Mouse (Mus musculus) thymus, adult 18-20 months (tissue): ENCODE data around the gene Gm49450.
"Not testable (repeated sequence)": the region's sequence is repeated elsewhere in the genome, so short reads cannot be mapped to it uniquely, and the experiment has no call there.

Experiments
- DNase-seq, 2 experiments: peaks; one replicate each; pipeline ENCODE4 v3.0.0; 2022; ENCODE audit warnings: mixed read lengths in 2 of 2

Gm49450 gene

DNA sequence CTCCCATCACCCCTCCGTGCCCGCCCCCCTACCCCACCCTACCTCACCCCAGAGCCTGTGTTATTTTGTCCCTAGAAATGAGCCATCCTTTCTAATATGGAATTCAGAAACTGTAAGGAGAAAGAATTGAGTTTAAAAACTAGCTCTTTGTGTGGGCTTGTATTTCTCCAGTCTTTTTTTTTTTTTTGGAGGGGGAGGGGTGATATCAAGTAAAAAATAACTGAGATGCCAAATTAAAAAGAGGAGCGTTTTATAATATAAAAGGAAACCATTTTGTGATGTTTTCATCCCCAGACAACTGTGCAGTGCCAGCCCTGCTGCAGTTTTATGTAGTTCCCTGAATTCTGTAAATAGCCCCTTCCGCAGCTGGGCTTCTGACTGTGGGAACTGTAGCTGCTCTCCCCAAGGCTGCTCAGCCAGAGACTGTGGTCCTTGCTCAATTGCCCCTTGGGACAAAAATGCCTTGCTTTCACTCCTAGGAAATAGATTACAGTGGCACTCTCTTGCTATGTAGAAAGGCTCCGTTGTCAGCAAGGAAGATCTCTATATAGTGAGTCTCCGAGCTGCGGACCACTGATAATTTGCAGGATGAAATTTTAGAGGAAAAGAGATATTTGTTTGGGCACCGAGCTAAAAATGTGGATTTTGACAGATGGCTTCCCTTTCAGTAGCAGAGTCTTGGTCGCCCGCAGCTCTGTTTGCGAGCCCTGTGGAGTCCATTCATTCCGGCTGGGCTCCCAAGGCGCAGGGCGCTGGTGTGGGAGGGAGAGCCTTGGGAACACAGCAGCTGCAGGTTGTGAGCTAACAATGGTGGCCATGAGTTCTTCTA lies 1.3 kb upstream of the Gm49450 start:
- DNase-seq, result no peak

DNA sequence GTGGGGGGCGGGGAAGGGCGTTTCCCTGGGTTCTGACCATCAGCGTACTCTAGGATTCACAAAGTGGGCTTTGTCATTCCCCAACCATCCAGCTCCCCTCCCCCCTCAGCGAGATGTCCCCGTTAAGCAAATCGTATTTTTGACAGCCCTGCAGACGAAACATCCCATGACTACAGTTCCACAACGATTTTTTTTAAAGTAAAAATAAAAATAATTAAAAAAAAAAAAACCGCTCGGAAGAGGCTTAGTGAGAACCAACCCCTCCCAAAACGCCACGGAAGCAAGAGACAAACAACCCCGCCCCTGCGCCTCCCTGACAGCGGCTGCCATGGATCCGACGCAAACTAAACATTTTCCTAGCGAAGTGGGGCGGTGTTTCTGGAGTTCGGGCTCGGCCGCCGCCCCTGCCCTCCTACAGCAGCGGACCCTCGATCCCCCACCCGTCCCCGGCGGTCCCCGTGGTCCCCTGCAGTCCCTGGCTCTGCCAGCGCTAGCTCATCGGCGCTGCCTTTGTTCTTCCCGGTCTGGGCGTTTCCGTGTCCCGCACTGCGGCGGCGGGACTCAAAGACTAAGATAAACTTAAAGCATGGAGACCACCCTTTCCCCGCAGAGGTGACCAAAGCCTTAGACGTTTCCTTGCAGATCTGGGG lies 475 bp downstream of the Gm49450 start:
- DNase-seq, result peak; percentile 74 to 83

DNA sequence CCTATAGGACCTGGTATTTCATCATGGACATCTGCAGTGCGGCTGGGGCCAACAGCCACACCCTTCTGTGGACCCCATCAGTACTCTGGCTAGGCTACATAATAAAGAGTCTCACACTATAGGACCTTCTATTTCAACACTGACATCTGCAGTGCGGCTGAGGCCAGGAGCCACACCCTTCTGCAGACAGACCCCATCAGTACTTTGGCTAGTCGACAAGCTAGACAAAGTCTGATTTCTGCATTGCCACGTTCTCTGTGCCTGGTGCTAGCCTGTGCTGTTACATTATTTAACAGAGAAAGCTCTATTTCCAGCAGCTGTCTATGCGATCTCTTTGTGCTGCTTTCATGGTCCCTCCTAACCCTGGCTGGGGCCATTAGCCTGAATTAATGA lies 1.3 kb downstream of the Gm49450 start:
- no peak for DNase-seq

DNA sequence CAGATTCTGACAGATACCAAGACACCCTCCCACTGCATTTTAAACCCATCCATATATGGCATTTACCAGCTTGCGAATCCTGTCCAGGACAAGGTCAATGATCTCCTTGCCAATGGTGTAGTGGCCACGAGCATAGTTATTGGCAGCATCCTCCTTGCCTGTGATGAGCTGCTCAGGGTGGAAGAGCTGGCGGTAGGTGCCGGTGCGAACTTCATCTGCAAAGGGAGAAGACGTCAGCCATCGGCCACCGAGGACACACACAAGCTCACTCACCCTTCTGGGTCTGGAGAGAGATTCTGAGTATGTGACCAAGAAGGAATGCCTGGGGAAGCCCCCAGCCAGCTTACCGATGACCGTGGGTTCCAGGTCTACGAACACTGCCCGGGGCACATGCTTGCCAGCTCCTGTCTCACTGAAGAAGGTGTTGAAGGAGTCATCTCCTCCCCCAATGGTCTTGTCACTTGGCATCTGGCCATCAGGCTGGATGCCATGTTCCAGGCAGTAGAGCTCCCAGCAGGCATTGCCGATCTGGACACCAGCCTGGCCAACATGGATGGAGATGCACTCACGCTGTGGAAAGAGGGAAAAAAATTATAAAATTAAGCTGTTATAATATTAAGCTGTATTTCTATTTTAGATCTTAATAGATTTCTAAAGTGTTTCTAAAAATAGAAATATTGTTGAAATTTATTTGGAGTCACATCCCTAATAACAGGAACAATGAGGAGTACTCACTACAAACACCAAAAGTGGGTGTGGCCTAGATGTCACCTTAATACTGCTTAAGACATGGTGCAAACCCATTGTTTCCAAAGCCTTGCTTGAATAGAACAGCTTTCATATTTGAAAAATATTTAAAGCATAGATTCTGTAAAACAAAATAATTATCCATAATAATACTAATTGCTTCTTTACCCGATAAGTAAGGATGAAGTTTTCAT lies 2.0 kb downstream of the Gm49450 start:
- DNase-seq, result not testable (repeated sequence)

DNA sequence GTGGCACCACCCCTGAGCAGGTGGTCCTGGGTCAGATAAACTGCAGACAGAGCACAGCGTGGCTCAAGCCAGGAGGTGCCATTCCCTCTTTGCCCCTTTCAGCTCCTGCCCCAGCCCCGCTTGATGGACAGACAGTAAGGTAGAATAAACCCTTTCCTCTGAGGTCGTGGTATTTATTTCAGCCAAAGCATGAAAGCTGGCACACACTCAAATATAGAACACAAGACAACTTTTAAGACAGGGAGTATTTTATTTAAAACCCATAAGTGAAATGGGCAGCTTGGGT lies 3.8 kb downstream of the Gm49450 start:
- no peak for DNase-seq

DNA sequence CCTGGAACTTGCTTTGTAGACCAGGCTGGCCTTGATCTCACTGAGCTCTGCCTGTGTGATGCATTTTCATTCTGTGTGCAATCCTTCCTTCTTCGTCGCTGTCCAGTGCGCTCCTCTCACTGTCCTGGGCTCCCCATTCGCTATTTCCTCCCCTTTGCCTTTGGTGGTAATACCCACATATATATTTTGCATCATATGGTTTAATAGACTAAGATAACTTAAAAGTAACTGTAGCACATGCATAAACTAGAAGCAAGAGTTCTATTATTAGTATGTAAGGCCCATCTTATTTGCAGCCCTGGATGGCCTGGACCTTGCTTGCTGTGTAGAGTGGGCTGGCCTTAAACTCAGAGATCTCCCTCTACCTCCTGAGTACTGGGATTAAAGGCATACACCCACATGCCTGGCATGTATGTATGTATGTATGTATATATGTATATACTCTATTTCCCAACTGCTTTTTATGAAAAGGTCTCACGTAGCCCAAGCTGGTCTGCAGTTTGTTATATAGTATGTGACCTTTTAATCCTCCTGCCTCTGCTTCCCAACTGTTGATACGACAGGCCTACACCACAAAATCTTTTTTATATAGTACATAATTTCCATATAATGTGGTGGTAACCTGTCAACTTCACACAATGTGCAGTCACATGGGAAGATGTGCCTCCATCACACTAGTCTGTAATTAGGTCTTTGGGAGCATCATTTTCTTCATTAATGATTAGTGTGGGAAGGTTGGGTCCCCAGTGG lies 4.3 kb downstream of the Gm49450 start:
- no peak for DNase-seq

DNA sequence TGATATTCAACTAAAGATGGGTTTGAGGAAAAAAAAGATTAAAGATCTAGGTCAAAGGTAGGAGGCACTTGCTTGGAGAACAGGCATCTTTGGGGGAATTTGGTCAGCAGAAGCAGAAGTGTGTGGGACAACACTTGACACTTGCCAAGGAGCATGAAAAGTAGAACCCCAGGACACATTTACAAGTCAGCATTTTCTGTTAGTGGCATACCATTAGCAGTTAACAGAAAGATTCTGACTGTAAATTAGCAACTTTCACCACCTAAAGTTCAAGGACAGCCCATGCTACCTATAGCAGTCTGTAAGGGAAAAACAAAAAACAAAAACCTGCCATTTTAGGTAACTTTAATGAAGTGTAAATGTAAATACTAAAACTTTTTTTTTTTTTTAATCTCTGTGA lies 5.0 kb downstream of the Gm49450 start:
- DNase-seq, result no peak

DNA sequence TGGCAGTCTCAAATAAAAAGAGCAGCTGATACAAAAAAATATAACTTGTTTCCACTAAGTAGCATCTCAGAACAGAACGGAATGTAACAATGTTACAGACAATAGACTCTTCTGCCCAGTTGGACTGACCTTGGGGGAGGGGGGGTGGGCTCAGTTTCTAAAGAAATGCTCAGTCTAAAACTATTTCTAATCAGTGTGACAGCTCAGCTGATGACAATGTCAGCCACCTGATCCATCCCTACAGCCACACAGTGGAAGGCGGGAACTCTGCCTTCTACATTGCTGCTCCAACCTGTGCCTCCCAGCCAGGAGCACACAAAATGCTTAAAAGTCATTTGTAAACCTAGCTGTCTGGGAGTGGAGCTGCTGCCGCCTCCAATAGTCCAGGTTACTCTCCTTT lies 5.5 kb downstream of the Gm49450 start:
- no peak for DNase-seq

DNA sequence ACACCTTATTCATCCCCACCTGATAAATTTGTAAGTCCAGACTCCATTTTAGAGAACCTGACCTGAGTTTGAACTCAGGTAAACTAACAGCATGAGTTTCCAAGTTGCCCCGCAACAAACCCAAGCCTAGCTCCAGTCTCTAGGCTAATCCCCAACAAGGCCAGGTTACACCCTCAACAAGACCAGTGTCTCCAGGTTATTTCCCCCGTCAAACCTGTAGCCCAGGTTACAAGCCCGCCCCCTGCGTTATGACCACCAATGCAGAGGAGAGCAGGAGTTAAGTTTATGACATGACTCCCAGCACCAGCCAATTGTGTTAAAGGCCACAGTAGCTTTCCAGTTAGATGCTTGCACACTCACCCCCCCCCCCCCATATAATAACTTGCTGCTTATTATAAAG lies 10.2 kb downstream of the Gm49450 start:
- DNase-seq, result no peak

DNA sequence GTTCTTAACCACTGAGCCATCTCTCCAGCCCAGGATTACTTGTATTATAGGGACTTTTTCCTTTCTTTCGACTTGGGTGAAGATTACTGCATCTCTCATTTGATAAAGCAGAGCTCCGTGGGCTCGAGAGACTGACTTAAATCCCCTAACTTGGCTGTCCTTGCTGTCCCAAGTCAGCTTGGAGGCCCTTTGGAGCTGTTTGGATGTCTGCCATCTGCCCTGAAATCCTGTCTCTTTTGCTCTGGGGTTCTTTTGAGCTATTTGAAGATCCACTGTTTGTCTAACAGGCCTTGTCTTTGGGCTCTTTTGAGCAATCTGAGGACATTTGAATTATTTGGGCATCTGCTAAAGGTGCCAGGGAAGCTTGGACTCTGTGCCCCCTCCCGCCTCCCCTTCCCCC lies 11.3 kb downstream of the Gm49450 start:
- no peak for DNase-seq

DNA sequence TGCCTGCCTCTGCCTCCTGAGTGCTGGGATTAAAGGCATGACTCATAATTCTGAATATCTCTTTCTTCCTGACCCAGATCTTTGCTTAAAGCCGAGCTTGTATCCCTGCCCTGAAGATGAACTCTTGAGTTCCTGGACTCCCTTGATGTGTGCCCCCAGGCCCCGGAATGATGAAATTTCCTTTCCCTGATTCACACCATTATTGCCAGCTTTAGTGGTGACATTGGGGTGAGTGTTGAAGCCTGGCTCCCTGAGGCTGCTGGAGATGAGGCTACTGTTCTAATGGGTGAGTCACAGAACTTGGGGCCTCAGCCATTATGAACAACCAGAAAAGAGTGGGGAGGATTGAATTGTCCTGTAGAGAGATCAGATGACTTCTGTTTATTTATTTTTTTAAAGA lies 11.8 kb downstream of the Gm49450 start:
- no peak for DNase-seq

DNA sequence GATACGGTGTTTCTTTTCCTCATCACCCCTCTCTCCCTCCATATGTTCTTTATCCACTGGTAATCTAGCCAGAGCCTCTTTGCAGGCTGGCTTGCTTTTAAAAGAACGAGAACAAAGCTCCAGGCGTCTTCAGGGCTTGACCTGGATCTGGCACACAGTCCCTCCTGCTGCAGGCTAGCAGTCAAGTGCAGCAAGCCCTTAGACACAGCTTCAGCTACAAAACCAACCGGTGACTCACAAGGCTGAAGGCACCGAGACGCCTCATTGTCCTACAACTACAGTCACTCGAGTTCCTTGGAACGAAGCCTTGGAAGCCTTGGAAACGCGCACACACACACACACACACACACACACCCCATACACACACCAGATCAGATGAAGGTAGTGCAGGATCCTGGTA lies 12.5 kb downstream of the Gm49450 start:
- no peak for DNase-seq

DNA sequence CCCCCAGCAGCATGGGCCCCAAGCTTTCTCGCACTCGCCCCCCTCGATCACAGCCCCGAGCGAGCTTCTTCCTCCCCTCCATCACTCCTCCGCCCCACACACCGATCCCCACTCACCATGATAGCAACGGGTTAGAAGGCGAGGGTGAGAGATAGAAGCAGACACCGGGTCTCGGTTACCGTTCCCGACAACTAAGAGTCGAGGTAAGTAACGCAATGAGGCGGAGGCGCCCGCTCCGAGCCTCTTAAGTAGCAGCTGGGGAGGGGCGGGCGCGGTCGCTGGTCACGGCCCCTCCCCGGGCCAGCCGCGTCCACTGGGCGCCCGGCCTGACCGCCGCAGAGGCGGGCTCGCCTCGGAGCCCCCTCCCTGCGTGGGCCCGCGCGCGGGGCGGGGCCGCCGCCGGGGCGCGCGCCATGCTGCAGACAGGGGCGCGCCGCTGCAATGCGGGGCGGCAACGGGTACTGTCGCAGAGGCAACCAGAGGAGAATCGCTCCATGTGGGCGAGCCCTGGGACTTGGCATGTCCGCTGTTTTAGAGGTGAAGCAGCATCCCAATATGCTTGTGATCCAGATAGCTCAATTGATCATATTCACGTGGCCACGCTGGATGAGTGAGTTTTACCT lies 19.0 kb downstream of the Gm49450 start, which contains the start of gene Tuba1b:
TSS of gene Tuba1b (minus strand) at position 349 of the 623 bp plus-strand sequence.
- DNase-seq, result peak; percentile 75 to 80

DNA sequence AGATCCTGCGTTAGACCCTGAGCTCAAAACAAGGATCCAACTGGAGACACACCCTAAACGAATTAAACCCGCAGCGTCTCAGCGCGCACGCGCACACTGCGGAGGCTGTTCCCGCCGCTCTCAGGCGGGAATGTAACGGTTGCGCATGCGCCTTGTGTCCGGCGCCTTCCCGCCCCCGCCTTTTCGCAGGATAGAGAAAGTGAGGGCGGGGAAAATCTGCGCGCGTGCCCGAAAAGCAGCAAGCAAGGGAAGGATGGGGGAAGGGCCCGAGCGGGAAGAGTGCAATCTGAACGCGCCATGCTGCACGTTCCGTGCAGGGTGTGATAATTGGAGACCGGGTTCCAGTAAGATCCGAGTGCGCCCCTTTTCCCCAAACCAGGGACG lies 19.5 kb downstream of the Gm49450 start:
- peak; percentile 87 to 92 for DNase-seq

DNA sequence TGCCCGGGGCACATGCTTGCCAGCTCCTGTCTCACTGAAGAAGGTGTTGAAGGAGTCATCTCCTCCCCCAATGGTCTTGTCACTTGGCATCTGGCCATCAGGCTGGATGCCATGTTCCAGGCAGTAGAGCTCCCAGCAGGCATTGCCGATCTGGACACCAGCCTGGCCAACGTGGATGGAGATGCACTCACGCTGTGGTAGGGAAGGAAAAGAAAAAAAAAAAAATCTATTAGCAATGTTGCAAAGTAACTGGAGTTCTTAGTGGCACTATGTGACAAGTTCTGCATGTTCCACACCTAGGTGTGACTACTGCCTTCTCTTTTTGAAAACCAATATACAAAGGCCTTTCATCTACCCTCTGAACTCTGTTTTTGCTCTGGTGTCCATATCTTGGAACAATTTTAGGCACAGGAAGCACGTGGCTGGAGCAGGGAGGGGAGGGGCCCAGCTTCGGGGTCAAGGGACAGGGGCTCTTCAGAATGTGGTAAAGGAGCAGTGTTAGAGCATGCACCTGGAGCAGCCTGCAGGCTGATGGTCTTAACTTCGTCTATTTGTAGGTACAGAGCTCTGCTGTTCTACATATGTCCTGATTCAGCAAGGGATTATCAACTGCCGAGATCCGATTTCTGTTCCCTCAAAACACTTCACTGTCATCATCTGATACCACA lies 20.2 kb downstream of the Gm49450 start:
- DNase-seq, result peak in 1 of 2 experiments; percentile 36

DNA sequence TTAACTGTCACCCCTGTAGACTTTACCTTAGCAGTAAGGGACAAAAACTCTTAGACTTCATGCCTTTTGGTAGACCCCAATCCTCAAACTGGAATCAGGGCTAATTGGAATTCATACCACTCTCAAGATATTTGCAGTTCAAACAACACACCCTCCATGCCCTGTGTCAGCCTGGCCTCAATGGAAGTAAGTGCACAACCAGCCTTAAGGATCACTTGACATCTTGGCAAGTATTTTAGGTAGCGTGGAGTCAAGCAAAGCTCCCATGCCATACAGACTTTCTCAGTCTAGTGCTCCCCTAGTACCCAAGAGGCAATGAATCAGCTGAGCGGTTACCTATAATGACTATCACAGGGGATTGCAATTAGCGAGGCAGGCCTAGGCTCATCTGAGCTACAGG lies 22.4 kb downstream of the Gm49450 start:
- no peak for DNase-seq

DNA sequence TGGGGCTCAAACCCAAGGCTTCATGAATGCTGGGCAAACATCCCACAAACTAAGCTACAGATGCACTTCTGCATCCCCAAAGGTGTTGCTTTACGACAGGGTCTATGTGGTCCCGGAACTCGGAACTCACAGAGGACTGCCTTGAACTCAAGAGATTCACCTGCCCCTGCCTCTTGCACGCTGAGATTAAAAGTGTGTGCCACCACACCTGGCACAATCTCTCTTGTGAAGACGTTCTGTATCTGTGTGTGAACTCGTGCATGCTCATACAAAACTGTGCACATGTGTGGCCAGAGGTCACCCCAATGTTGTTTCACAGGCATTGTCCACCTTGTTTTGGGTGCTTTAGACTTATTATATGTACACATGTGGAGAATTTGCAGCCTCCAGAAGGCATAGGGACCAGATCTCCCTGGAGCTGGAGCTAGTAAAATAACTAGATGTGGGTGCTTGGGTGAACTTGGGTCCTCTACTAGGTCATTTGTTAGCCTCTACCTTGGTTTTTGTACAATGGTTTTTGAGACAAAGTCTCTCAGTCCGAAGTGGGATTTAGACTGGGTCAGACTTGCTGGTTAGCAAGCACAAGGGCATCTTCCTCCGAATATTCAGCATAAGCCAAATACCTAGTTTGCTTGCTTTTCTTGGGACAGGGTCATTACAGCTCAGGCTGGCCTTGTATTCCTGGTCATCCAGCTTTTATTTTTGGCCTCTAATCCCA lies 23.2 kb downstream of the Gm49450 start:
- DNase-seq, result no peak

DNA sequence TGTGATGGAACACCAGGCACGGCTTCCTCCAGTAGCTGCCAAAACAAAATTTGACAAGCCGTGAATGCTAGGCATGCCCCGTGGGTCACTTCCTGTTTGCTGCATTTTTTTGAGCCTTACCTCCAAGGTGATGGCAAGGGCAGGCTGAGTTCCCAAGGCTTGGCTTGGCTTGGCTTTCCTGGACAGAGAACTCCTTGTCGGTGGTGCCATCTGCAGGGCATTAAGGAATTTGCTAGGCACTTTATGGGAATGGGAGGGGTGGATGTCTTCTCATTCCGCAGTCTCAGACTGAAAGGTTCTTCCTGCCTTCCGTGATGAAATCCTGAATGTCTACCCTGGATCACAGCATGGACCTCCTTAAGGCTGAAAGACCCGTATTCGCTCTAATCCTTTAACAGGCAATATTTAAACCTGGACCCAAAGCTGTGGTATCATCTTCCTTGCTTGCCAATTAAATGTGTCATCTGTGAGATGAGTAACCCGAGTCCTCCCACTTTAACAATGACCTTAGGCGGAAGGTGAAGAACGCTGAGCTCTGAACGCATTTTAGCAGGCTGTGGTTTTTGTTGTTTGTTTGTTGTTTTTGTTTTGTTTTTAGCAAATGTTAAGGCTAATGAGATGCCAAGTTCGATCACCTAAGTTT lies 24.6 kb downstream of the Gm49450 start:
- DNase-seq, result no peak

DNA sequence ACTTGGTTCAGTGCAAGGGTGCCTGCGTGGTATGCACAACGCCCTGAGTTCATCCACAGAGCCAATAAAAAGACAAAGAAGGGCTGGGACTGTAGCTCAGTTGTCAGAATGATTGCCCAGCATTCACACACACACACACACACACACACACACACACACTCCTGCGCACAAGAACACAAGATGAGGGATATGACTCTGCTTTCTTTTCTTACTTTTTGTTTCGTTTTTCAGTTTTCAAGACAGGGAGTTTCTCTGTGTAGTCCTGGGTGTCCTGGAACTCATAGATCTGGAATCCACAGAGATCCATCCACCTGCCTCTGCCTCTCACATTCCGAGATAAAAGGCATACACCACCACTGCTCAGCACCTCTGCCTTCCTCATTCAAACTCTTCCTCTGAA lies 25.8 kb downstream of the Gm49450 start:
- no peak for DNase-seq

DNA sequence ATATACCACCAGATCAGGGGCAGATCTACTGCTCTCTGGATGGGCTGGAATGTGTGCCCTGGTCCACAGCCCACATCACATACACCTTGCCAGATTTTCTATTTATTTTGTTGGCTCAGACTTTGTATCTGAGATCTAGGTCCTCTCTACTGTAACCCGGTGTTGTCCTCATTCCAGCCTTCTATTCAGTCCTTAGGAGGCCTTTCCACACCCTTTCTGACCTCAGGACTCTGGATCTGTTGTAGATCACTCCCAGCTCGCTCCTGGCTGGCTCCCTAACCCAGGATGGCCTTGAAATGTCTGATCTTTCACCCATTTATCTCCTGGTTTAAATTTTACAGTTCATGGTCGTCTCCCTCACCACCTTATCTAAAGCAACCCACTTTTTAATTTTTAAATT lies 28.7 kb downstream of the Gm49450 start:
- DNase-seq, result no peak
